Mouse (Mus musculus) gastrocnemius, postnatal 25 days (tissue): ENCODE data around the gene Scube2. TPM values are rescaled to one million over a fixed set of nuclear protein-coding genes. Genes with fewer than 3 reads are reported as not detected.

ENCODE experiments used
- DNase-seq: peaks from one replicate; pipeline ENCODE4 v3.0.0; 2022
- long read RNA-seq, 2 experiments: library from polyadenylated mRNA; stranded (forward); transcript quantifications; one replicate each; pipeline ENCODE4 v2.0.0; 2021
- total RNA-seq, 2 experiments: library from RNA; stranded (reverse); gene quantifications; 1 replicate in 1 of 2; 2 replicates in 1 of 2; pipeline ENCODE4 v1.2.3; 2021

Scube2 gene
- 1 to 10 TPM; 3.9 to 4.3 TPM for total RNA-seq
- long read RNA-seq, experiment 1, partial matches to known transcripts: 0 of 2 reads
- long read RNA-seq, experiment 1, other reads (novel, unspliced or antisense): 2 of 2 reads
- long read RNA-seq, experiment 2, partial matches to known transcripts: 1 of 4 reads
- long read RNA-seq, experiment 2, other reads (novel, unspliced or antisense): 2 of 4 reads

DNA sequence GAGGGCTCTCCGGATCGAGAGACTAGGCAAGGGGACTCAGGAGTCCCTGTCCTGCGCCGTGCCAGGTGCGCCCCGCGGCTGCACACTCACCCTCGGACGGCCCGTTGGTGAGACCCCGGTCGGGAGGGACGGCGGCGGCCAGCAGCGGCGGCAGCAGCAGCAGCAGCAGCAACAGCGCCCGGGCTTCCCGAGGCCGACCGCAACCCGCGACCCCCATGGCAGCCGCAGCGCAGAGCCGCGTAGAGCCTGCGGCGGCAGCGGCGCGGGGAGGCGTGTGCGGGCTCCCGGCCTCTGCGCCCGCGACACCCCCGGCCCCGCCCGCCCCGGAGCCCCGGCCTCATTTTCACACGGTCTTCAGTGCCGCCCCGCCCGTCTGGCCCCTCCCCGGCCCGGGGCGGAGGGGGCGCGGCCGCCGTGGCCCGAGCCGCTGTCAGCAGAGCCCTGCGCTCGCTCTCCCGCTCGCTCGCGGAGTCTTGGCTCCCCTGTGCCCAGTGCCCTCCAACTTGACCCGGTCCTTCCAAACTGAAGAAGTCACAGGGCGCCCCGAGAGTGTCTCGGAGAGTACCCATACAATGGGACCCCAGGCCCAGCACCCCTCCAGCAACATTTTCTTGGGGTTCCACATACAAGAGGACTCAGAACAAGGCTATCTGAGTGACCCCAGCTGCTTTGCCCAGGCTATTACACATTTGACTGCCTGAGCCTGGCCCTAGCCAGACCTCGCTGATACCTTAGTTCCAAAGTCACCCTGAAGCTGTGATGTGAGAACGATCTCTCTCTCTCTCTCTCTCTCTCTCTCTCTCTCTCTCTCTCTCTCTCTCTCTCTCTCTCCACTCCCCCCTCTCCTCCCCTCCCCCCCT, at the start of gene Scube2:
Scube2 (minus strand) TSS at position 310 of the 860 bp plus-strand sequence.
- DNase-seq: no peak

DNA sequence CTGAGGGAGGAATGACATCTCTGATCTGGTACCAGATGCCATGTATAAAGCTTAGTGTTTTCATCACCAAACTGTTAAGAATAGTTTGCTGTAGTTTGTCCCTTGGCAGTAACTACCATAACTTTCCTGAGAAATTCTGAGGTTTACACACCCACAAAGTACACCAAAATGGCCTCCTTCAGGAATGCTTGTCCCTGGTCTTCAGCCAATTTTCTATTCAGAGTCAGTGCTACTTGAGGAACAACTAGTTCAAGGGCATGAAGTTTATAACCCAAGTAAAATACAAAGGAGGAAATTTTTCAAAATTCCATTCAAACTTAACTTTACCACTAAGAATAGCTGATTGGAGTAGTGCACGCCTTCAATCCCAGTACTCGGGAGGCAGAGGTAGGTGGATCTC, 40.7 kb upstream of the Scube2 start:
- no peak for DNase-seq

- DNase-seq: no peak
Measured at GRCm38 (mm10) chr7:109900921-109901320, 35.4 kb upstream of the Scube2 start.

GRCm38 (mm10) chr7:109898911-109899310, 33.4 kb upstream of the Scube2 start:
- no peak for DNase-seq

GRCm38 (mm10) chr7:109892530-109892929, 27.1 kb upstream of the Scube2 start:
- DNase-seq: peak; percentile 29

DNA sequence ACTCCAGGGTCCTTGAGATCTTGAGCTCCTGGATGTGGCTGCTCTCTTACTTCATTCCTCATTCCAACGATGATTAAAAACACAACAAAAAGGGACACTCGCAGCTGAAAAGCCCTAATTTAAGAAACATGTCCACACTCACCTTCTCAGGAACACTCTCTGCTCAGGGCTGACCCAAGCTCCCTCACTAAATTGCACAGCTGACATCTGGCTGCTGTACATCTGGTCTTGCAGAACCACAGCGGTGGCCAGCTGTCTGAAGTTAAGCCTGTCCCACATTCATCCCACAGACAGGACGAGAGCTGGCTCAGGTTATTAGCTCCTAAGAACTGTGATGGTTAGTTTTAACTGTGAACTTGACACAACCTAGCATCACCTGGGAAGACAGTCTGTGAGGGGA, 26.3 kb upstream of the Scube2 start:
- DNase-seq: no peak

DNA sequence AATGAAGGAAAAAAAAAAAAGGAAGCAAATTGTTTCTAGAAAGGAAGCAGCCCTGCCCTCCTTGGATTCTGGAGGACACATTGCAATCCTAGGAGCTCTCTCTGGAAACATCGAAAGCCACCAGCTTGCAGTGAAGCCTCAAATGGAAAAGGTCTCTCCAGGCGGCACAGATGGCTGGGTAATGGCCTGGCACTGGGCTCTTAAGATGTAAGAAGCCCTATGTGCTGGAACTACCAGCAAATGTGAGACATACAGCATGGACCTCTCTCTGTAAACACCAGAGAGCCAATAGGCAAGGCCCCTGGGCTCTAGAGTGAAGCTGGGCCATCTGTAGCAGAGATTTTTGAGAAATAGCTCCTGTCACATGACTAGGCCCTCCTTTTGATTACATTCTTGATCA, 24.8 kb upstream of the Scube2 start:
- no peak for DNase-seq

DNA sequence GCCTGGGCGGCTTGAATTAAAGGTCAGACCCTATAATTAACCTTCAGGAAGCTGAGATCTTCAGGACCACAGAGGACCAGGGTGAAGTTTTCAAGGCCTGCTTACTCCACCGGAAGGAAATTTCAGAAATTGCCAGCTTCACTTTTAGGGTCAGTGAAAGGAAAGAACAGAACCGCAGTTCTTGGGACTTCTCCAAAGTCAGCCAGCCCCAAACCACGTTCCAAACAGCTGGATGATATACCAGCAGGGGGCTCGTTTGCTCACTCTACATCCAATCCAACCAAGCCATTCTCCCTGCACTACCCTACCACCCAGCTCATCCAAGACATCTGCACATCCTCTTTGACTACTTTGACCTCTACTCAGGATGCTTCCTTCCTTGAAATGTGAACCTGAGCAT, 23.8 kb upstream of the Scube2 start:
- no peak for DNase-seq

DNA sequence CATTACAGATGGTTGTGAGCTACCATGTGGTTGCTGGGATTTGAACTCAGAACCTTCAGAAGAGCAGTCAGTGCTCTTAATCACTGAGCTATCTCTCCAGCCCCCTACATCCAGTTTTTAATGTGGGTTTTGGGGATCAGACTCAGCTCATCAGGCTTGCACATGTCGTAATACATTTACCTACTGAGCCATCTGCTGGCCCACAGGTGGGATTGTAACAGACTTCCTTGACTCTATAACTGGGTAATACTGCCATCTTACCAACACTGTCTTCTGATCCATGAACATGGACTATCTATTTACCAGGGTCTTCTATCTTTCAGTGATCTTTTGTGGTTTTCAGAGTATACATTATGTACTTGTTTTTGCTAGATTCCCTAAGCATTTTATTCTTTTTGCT, 20.8 kb upstream of the Scube2 start:
- DNase-seq: no peak

DNA sequence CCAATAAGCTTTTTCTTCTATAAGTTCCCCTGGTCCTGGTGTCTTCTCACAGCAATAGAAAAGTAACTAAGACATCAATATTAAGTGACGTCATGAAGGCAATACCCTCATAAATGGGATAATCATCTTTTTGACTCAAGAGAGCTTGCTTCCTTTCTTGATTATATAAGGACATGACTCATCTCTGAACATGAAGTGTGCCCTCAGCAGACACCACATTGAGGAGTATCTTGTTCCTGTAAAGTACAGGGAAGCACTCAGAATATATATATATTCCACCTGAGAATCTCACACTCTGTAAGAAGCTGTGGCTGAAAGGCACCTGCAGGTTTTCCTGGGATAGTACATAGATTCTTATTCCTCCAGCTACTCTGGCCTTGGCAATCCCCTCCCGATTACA, 17.1 kb upstream of the Scube2 start:
- DNase-seq: no peak

DNA sequence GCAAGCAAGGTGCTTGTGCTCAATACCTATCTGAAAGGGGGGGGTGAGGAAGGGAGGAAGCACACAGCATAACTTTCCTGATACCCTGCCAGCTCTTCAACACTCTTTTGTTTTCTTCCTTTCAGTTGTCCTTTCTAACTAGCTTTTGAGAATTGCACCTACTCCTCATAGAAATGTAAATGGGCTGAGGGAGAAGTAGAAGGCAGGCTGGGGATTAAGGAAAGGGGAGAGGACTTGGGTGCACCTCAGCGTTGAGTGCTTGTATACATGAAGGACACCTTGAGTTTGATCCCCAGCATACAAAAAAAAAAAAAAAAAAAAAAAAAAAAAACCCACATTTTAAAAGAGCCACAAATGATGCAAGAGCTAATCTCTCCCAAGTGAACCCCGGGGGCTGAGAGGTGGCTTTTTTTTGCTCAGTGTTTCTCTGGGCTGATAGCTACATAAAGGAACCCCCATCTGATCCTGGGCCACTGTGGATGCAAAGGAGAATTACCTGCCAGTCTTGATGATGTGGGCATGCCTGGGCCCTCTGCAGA, 16.2 kb upstream of the Scube2 start:
- no peak for DNase-seq

DNA sequence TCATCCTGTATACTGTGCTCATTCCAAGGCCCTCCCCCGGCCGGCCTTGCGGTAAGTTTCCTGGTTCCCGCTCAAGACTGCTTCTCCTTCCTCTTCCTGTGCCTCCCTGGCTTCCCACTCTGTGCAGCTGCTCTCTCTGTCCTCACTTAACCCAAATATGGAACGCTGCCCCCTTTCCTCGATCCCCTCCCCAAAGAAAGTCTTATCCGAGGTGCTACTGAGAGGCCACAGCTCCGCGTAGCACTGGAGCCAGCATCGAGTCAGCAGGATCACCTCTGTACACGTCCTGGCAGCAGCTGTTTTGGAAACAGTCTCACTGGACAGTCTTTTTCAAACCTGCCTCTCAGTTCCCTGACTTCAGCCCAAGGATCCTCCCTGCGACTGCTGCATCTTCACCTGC, 13.7 kb upstream of the Scube2 start:
- no peak for DNase-seq

DNA sequence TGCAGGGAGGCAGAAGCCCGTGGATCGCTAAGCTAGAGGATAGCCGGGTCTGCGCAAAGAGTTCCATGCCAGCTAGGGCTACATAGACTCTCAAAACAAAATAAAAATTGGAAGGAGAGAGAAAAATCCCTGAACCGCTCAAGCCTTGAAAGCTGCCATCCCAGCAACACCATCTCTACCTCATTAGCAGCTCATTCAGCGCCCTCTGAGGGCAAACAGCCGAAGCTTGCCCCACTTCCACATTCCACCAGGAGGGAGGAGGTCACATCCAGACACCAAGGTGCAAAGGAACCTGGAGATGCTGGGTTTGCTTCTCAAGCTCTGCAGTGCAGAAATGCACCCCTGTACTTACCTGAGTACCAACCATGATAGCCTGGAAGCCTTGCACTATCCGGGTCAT, 10.6 kb upstream of the Scube2 start:
- DNase-seq: no peak

DNA sequence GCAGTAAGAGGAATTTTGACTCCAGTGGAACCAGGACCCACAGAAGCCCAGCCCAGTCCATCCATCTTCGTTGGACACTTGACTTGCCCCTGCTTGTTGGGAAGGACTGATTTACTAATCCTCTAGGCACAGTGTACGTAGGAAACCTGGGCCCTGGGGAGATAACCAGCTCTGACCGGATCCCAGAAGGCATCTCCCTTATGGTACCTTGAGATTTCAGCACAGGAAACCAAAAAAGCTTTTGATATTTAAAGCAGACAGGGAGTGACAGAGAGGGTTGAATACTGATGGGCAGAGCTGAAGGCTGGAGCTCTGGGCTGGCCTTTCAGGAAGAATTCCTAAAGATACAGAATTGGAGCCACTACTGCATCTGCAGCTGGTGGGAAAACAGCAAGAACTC, 10.1 kb upstream of the Scube2 start:
- DNase-seq: no peak

- no peak for DNase-seq
Measured at GRCm38 (mm10) chr7:109875033-109875432, 9.6 kb upstream of the Scube2 start.

DNA sequence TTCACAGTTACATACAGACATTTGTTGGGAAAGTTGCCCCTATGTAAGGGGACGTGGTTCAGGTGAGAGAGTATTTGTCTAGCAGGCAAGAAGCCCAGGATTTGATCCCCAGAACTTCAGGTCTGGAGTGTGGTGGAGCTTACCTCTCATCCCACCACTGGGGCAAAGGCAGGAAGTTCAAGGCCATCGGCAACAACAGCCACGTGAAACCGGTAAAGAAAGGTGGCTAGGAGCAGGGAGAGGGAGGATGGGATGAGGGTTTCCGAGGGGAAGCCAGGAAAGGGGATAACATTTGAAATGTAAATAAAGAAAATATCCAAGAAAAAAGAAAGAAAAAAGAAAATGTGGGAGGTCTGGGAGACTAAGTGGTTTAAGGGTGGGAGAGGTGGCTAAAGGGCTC, 7.7 kb upstream of the Scube2 start:
- DNase-seq: no peak

DNA sequence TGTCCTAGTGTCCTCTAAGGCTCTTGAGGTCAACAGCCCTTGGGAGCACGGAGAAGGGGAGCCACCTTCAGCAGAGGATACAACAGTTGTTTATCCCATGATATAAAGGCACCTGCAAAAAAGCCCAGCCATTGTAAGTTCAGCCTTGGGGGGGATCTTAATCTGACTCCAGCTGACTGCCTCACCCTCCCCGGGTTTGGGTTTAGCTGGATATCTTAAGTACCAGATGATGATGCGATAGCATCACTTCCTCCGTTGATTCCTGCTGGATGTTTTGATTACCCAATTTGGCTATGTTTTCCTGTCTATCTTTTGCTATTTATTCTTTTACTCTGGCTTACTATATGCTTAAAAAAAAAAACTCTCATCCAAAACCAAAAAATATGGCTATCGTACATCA, 5.8 kb upstream of the Scube2 start:
- DNase-seq: no peak

GRCm38 (mm10) chr7:109868498-109868897, 3.0 kb upstream of the Scube2 start:
- DNase-seq: no peak

DNA sequence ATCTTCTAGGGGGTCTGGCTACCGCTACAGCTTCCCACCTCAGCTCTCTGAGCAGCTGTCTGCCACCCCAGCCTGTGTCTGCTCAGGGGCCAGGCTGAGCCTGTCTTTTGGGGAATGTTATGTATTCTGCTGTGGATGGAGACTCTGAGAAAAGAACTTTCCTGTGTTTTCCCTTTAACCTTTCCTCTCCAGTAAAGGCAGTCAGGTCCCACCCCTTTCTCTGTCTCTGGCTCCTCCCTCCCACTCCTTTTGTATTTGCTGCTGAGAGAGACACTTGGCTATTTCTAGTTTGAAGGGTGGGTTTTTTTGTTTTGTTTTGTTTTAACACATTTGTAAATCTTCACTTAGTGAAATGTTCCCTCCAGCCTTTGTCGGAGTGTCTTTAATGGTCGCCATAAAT, 1.2 kb upstream of the Scube2 start:
- DNase-seq: no peak

DNA sequence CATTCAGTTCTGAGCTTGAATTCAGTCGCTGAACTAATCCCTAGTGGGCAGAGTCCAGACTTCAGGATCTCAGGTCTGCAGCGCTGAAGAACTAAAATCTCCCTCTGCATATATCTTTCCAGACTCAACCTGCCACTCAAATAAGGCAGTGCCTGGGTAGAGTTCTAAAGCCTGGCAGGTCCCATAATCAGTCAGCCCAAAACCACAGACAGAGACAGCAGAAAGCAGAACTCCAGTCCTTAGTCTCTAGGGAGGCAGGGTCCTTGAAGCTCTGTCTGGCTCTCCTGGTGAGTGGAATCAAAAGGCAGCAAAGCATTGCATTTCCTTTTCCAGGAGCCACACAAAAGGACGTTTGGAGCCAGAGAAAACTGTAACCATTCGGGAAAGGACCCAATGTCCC, 1.9 kb downstream of the Scube2 start:
- no peak for DNase-seq

GRCm38 (mm10) chr7:109860162-109860561, 5.3 kb downstream of the Scube2 start:
- no peak for DNase-seq

DNA sequence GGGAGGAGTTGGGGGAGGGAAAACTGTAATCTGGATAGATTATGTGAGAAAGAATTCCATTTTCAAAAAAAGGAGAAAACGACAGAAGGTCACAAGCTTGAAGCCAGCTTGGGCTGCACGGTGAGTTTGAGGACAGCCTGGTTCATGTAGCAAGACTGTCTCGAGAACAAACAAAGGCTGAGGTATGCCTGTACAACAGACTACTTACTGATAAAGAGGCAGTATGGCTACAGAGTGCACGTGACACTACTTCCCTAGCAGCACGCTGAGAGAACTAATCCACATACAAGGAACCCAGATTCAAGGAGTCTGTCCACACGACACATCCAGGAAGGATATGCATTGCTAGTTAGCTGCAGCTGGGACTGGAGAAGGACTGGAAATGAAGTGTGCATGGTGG, 6.1 kb downstream of the Scube2 start:
- DNase-seq: no peak

- DNase-seq: peak; percentile 23
Measured at GRCm38 (mm10) chr7:109852752-109853212, 12.7 kb downstream of the Scube2 start.

DNA sequence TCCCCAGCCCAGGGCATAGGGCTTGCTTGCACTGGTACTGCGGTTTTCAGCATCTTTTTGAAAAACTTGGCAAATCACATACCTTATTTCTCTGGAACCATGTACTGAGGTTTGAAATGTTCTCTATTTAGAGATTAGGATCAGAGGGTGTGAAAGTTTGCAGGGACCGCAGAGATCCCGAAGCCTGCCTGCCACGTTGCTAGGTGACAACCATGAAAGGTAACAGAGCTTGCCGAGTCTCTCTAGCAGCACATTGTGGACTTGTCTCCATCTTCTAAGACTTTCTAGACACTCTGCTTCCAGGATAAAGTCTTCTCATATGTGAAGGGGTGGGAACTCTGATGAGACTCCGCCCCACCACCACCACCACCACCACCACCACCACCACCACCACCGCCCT, 13.5 kb downstream of the Scube2 start:
- no peak for DNase-seq
